Mouse (Mus musculus) ES-E14 (cell line): Measurements from ENCODE around the gene Zfp385c. TPM values are rescaled to one million over a fixed set of nuclear protein-coding genes. Genes with fewer than 3 reads are reported as not detected.
"Not testable (repeated sequence)": the region's sequence is repeated elsewhere in the genome, so short reads cannot be mapped to it uniquely, and the experiment has no call there.

Experiments used
- DNase-seq: peaks from one replicate; pipeline ENCODE4 v3.0.0-alpha.2; 2013; ENCODE audit warnings: low read depth, low spot score
- H3K27ac ChIP-seq: 2 replicates; pipeline ENCODE4 v1.5.1; 2012; ENCODE audit warnings: low read depth, mild to moderate bottlenecking, low read length, moderate library complexity, mixed read lengths; ENCODE audit not compliant: poor library complexity, insufficient read depth, severe bottlenecking
- H3K36me3 ChIP-seq: 2 replicates; pipeline ENCODE4 v1.6.1; 2012; ENCODE audit warnings: mild to moderate bottlenecking, low read length, moderate library complexity, mixed read lengths; ENCODE audit not compliant: control insufficient read depth, poor library complexity, insufficient read depth, severe bottlenecking
- H3K4me1 ChIP-seq, 2 experiments: fragments of 150-350 bp in 1 of 2; sonication (generic) in 1 of 2; 2 replicates each; pipeline ENCODE4 v1.6.1; 2012; ENCODE audit warnings: low read length in 2 of 2, mild to moderate bottlenecking in 1 of 2, mixed read lengths in 1 of 2; ENCODE audit not compliant: control insufficient read depth in 2 of 2, insufficient read depth in 2 of 2, poor library complexity in 1 of 2
- H3K4me3 ChIP-seq, 2 experiments: fragments of 150-350 bp in 1 of 2; sonication (generic) in 1 of 2; 2 replicates each; pipeline ENCODE4 v1.5.1; 2012; ENCODE audit warnings: low read length in 2 of 2, low read depth in 1 of 2, mild to moderate bottlenecking in 1 of 2, mixed read lengths in 1 of 2; ENCODE audit not compliant: insufficient read depth in 1 of 2, poor library complexity in 1 of 2, severe bottlenecking in 1 of 2
- H3K9ac ChIP-seq: 2 replicates; pipeline ENCODE4 v1.6.1; 2012; ENCODE audit warnings: low read depth, mild to moderate bottlenecking, low read length, mixed read lengths; ENCODE audit not compliant: poor library complexity, insufficient read depth, severe bottlenecking
- H3K9me3 ChIP-seq: fragments of 150-350 bp; sonication (generic); 2 replicates; pipeline ENCODE4 v1.6.1; 2012; ENCODE audit warnings: low read depth, mild to moderate bottlenecking, low read length; ENCODE audit not compliant: control insufficient read depth, insufficient read depth
- CHD2 ChIP-seq: IDR thresholded peaks from 2 replicates; pipeline ENCODE4 v1.6.1; 2014; ENCODE audit warnings: mild to moderate bottlenecking, low read depth, low read length, inconsistent platforms
- HCFC1 ChIP-seq: IDR thresholded peaks from 2 replicates; pipeline ENCODE4 v1.6.1; 2012; ENCODE audit warnings: low read length, inconsistent platforms, borderline replicate concordance; ENCODE audit not compliant: insufficient read depth
- MAFK ChIP-seq: IDR thresholded peaks from 2 replicates; pipeline ENCODE4 v1.6.1; 2014; ENCODE audit warnings: mild to moderate bottlenecking, low read depth, low read length, inconsistent platforms; ENCODE audit not compliant: insufficient read depth
- ZC3H11A ChIP-seq: IDR thresholded peaks from 2 replicates; pipeline ENCODE4 v1.6.1; 2012; ENCODE audit warnings: low read depth, mild to moderate bottlenecking, inconsistent platforms, low read length, borderline replicate concordance
- ZNF384 ChIP-seq: IDR thresholded peaks from 2 replicates; pipeline ENCODE4 v1.6.1; 2012; ENCODE audit warnings: low read depth, low read length, inconsistent platforms
- in situ Hi-C, 2 experiments: fragments of 600-800 bp; cut with MboI; formaldehyde crosslinking; loops; one replicate each; pipeline ENCODE4 v1.15.1; 2025; ENCODE audit warnings: low sequenced_read_pairs in 2 of 2, inconsistent platforms in 1 of 2; ENCODE audit not compliant: unreplicated experiment in 2 of 2
- total RNA-seq: library from RNA; depleted of rRNA; stranded (reverse); fragments of 300-350 nt; gene quantifications from 2 replicates; pipeline ENCODE4 v1.2.3, GENCODE M21; 2012

The Zfp385c gene
- total RNA-seq, 1 experiment: 0.09 TPM

- Histone ChIP-seq H3K4me1 (peaks cover 5 to 13% of the 10 kb centered on the region in 2 experiments; a peak in 3 of 4 replicates), H3K27ac (peak overlapping the region; percentile 66; the same call in 1 of the 2 replicates)
- H3K9me3 ChIP-seq, H3K4me3 ChIP-seq, H3K9ac ChIP-seq, in situ Hi-C loops, H3K36me3 ChIP-seq, DNase-seq: not testable (repeated sequence)
- TF ChIP-seq ZNF384: 0 out of 2 replicates have a peak, but pooled peaks have one; percentile 65
Observed at GRCm38 (mm10) chr11:100616836-100617235, 75.4 kb downstream of the Zfp385c start.

DNA sequence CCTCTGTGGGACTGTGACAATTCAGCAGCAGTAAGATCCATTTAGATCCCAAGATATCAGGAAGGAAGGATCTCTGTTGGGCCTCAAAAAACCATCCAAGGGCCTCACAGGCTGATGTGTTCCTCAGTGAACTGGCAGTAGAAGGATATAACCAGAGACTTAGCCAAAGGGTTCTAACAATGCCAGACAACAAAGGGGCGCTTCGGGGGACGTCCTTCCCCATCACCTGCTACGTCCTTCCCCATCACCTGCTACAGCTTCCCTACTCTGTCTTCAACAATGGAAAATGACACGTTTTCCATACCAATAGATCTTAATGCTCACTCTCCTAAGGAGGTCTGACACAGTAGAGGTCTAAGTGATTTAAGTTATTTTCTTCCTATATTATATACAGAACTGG, 75.9 kb downstream of the Zfp385c start:
- TF ChIP-seq HCFC1: no peak
- H3K4me1 ChIP-seq: peaks cover 5 to 15% of the 10 kb centered on the region in 2 experiments; a peak in 3 of 4 replicates
- no peaks in the 10 kb centered on the region for H3K9me3 ChIP-seq
- peak overlapping the region in 1 of 2 experiments; percentile 9; a peak in 1 of 4 replicates for H3K4me3 ChIP-seq
- peak overlapping the region; percentile 14; the same call in 1 of the 2 replicates for H3K9ac ChIP-seq
- DNase-seq: peak; percentile 51
- H3K36me3 ChIP-seq: no peaks in the 10 kb centered on the region; the same call in 1 of the 2 replicates
- peak overlapping the region; percentile 92 for H3K27ac ChIP-seq
- in situ Hi-C loops: no loop called here

DNA sequence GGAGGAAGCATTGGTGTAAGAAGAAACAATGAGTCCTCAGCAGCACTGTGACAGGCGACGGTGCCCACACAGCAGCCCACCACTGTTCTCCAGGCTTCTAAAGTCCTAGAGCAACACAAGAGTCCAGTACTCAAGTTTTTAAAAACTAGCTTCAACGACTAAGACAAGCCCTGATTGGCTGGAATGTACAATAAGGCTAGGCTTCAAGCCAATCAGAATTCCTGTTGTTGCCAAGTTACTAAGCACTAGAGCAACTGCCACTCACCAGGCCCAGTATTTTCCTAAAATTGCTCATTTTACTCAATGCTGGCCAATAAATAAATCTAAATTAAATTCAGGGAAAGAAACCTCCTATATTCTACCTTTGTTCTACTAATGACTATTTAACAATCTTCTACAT, 79.0 kb downstream of the Zfp385c start:
- TF ChIP-seq CHD2 (0 out of 2 replicates have a peak, but pooled peaks have one; percentile 46), ZC3H11A (no peak)
- in situ Hi-C loops: no loop called here
- Histone ChIP-seq H3K27ac (no peak overlapping the region), H3K36me3 (peaks cover 3% of the 10 kb centered on the region; the same call in 1 of the 2 replicates), H3K4me1 (peaks cover 8 to 18% of the 10 kb centered on the region in 2 experiments), H3K9ac (no peak overlapping the region), H3K9me3 (no peaks in the 10 kb centered on the region), H3K4me3 (no peak overlapping the region)
- DNase-seq: no peak

GRCm38 (mm10) chr11:100611627-100612026, 80.6 kb downstream of the Zfp385c start:
- Histone ChIP-seq H3K4me3 (no peak overlapping the region), H3K9ac (no peak overlapping the region), H3K4me1 (peaks cover 10 to 18% of the 10 kb centered on the region in 2 experiments), H3K36me3 (peaks cover 3% of the 10 kb centered on the region; the same call in 1 of the 2 replicates), H3K9me3 (no peaks in the 10 kb centered on the region), H3K27ac (no peak overlapping the region)
- TF ChIP-seq CHD2 (no peak), MAFK (no peak), ZNF384 (no peak), ZC3H11A (no peak), HCFC1 (no peak)
- in situ Hi-C loops: no loop called here
- no peak for DNase-seq

GRCm38 (mm10) chr11:100609997-100610680, 82.1 kb downstream of the Zfp385c start:
- peaks cover 8 to 24% of the 10 kb centered on the region in 2 experiments; a peak in 3 of 4 replicates for H3K4me1 ChIP-seq
- H3K9me3 ChIP-seq: no peaks in the 10 kb centered on the region
- peaks cover 5% of the 10 kb centered on the region; the same call in 1 of the 2 replicates for H3K36me3 ChIP-seq
- no peak overlapping the region for H3K27ac ChIP-seq
- DNase-seq: no peak
- in situ Hi-C loops: no loop called here
- no peak overlapping the region for H3K9ac ChIP-seq
- TF ChIP-seq CHD2: no peak
- TF ChIP-seq MAFK: no peak
- H3K4me3 ChIP-seq: no peak overlapping the region
